Mouse (Mus musculus): Measurements from ENCODE around the gene Alyref2. TPM values are rescaled to one million over a fixed set of nuclear protein-coding genes. Genes with fewer than 3 reads are reported as not detected.

The Alyref2 gene
- polyA plus RNA-seq, 2 experiments: 10.8 to 14.5 TPM

GRCm38 (mm10) chr1:171463133-171463532, 40.1 kb upstream of the Alyref2 start:
- ATAC-seq (ENCODE audit: low FRiP score, low read depth) (no peak), DNase-seq (ENCODE audit: low spot score) (no peak)
- H3K4me1 ChIP-seq (ENCODE audit: control insufficient read depth, insufficient read depth, low read length): no peaks in the 10 kb centered on the region
- no peaks in the 10 kb centered on the region for H3K36me3 ChIP-seq (ENCODE audit: control insufficient read depth, insufficient read depth, low read length)
- no peaks in the 10 kb centered on the region; the same call in 1 of the 2 replicates for H3K9me3 ChIP-seq (ENCODE audit: control insufficient read depth, low read length)
- H3K9ac ChIP-seq (ENCODE audit: low read depth, low read length, severe bottlenecking): no peak overlapping the region
- H3K4me2 ChIP-seq (replicated peaks; ENCODE audit: low read depth, low read length, severe bottlenecking): no peak overlapping the region
- no peak overlapping the region for H3K4me3 ChIP-seq (replicated peaks; ENCODE audit: low read length)
- H3K27ac ChIP-seq (replicated peaks; ENCODE audit: low read depth, low read length): no peak overlapping the region
- no peaks in the 10 kb centered on the region for H3K27me3 ChIP-seq (ENCODE audit: control insufficient read depth, insufficient read depth, low read length)
- 87% methylated on average over 3 of the region's 3 CpGs for WGBS
- TF ChIP-seq POLR2A (IDR thresholded peaks at IDR 0.05; ENCODE audit: borderline replicate concordance, extremely low read depth, insufficient read depth, insufficient read length): no peak

GRCm38 (mm10) chr1:171465749-171466412, 37.4 kb upstream of the Alyref2 start:
- H3K4me3 ChIP-seq (replicated peaks; ENCODE audit: low read length): no peak overlapping the region
- 86% methylated on average over 5 of the region's 5 CpGs for WGBS
- no peak overlapping the region for H3K9ac ChIP-seq (ENCODE audit: low read depth, low read length, severe bottlenecking)
- DNase-seq (ENCODE audit: low spot score) (no peak), ATAC-seq (ENCODE audit: low FRiP score, low read depth) (no peak)
- no peak for TF ChIP-seq POLR2A (IDR thresholded peaks at IDR 0.05; ENCODE audit: borderline replicate concordance, extremely low read depth, insufficient read depth, insufficient read length)
- H3K27me3 ChIP-seq (ENCODE audit: control insufficient read depth, insufficient read depth, low read length): no peaks in the 10 kb centered on the region
- no peak overlapping the region for H3K4me2 ChIP-seq (replicated peaks; ENCODE audit: low read depth, low read length, severe bottlenecking)
- no peaks in the 10 kb centered on the region for H3K4me1 ChIP-seq (ENCODE audit: control insufficient read depth, insufficient read depth, low read length)
- no peak overlapping the region for H3K27ac ChIP-seq (replicated peaks; ENCODE audit: low read depth, low read length)
- no peaks in the 10 kb centered on the region for H3K36me3 ChIP-seq (ENCODE audit: control insufficient read depth, insufficient read depth, low read length)
- no peaks in the 10 kb centered on the region; the same call in 1 of the 2 replicates for H3K9me3 ChIP-seq (ENCODE audit: control insufficient read depth, low read length)

GRCm38 (mm10) chr1:171466565-171466964, 36.7 kb upstream of the Alyref2 start:
- no peak for TF ChIP-seq POLR2A (IDR thresholded peaks at IDR 0.05; ENCODE audit: borderline replicate concordance, extremely low read depth, insufficient read depth, insufficient read length)
- WGBS: 81% methylated on average over 4 of the region's 4 CpGs
- no peaks in the 10 kb centered on the region for H3K27me3 ChIP-seq (ENCODE audit: control insufficient read depth, insufficient read depth, low read length)

GRCm38 (mm10) chr1:171469678-171470077, 33.6 kb upstream of the Alyref2 start:
- H3K9me3 ChIP-seq (ENCODE audit: control insufficient read depth, low read length): no peaks in the 10 kb centered on the region
- WGBS: 88% methylated on average over 3 of the region's 3 CpGs
- no peak overlapping the region for H3K27ac ChIP-seq (replicated peaks; ENCODE audit: low read depth, low read length)
- no peaks in the 10 kb centered on the region for H3K27me3 ChIP-seq (ENCODE audit: control insufficient read depth, insufficient read depth, low read length)
- H3K4me3 ChIP-seq (replicated peaks; ENCODE audit: low read length): no peak overlapping the region
- no peak for DNase-seq (ENCODE audit: low spot score)
- no peak overlapping the region for H3K4me2 ChIP-seq (replicated peaks; ENCODE audit: low read depth, low read length, severe bottlenecking)
- no peaks in the 10 kb centered on the region for H3K36me3 ChIP-seq (ENCODE audit: control insufficient read depth, insufficient read depth, low read length)
- TF ChIP-seq POLR2A (IDR thresholded peaks at IDR 0.05; ENCODE audit: borderline replicate concordance, extremely low read depth, insufficient read depth, insufficient read length): no peak
- no peak overlapping the region for H3K9ac ChIP-seq (ENCODE audit: low read depth, low read length, severe bottlenecking)
- H3K4me1 ChIP-seq (ENCODE audit: control insufficient read depth, insufficient read depth, low read length): no peaks in the 10 kb centered on the region
- ATAC-seq (ENCODE audit: low FRiP score, low read depth): no peak

More at GRCm38 (mm10) chr1:171466565-171466964, 36.7 kb upstream of the Alyref2 start:
- no peaks in the 10 kb centered on the region for H3K36me3 ChIP-seq (ENCODE audit: control insufficient read depth, insufficient read depth, low read length)
- DNase-seq (ENCODE audit: low spot score) (no peak), ATAC-seq (ENCODE audit: low FRiP score, low read depth) (no peak)
- H3K4me2 ChIP-seq (replicated peaks; ENCODE audit: low read depth, low read length, severe bottlenecking): no peak overlapping the region
- no peaks in the 10 kb centered on the region; the same call in 1 of the 2 replicates for H3K9me3 ChIP-seq (ENCODE audit: control insufficient read depth, low read length)
- H3K4me1 ChIP-seq (ENCODE audit: control insufficient read depth, insufficient read depth, low read length): no peaks in the 10 kb centered on the region
- no peak overlapping the region for H3K4me3 ChIP-seq (replicated peaks; ENCODE audit: low read length)
- H3K9ac ChIP-seq (ENCODE audit: low read depth, low read length, severe bottlenecking): no peak overlapping the region
- H3K27ac ChIP-seq (replicated peaks; ENCODE audit: low read depth, low read length): no peak overlapping the region

- Histone ChIP-seq H3K9ac (ENCODE audit: low read depth, low read length, severe bottlenecking) (no peak overlapping the region), H3K27ac (replicated peaks; ENCODE audit: low read depth, low read length) (no peak overlapping the region), H3K9me3 (ENCODE audit: control insufficient read depth, low read length) (no peaks in the 10 kb centered on the region), H3K27me3 (ENCODE audit: control insufficient read depth, insufficient read depth, low read length) (no peaks in the 10 kb centered on the region), H3K4me3 (replicated peaks; ENCODE audit: low read length) (no peak overlapping the region), H3K4me2 (replicated peaks; ENCODE audit: low read depth, low read length, severe bottlenecking) (no peak overlapping the region), H3K36me3 (ENCODE audit: control insufficient read depth, insufficient read depth, low read length) (no peaks in the 10 kb centered on the region), H3K4me1 (ENCODE audit: control insufficient read depth, insufficient read depth, low read length) (no peaks in the 10 kb centered on the region)
- WGBS: 34% methylated on average over 7 of the region's 7 CpGs
- peak; percentile 82 for DNase-seq (ENCODE audit: low spot score)
- ATAC-seq (ENCODE audit: low FRiP score, low read depth): no peak
- no peak for TF ChIP-seq POLR2A (IDR thresholded peaks at IDR 0.05; ENCODE audit: borderline replicate concordance, extremely low read depth, insufficient read depth, insufficient read length)
Measured at GRCm38 (mm10) chr1:171470371-171470871, 32.9 kb upstream of the Alyref2 start.
